Mouse (Mus musculus): ENCODE measurements at regions not wholly inside any gene's neighbourhood (a gene's known extent, or its start where the extent isn't known, plus 50 kb on each side); places are given as distances from the start of the nearest gene placed in this dataset.

- no peak for DNase-seq
These were observed 69.8 kb downstream of the Gm21750 start for GRCm38 (mm10) chr14:73730796-73731195.

- no peak for DNase-seq
These were observed 71.1 kb downstream of the Gm21750 start for GRCm38 (mm10) chr14:73732161-73732560.

DNA sequence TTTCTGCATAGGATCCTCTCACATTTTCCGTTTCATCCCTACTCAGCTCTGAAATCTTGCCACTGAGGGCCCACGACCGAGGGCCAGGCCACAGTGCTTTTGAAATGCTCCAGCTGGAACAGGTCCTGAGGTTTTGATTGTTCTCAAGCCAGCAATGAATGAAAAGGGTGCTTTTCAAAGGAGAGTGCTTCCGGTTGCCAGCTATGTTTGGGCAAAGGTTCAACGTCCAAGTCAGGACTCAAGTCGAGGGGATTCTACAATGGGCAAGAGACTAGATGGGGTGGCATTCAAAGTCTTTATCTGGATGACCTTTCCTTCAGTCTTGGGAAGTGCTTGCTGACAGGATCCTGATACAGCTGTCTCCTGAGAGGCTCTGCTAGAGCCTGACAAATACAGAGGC lies 89.8 kb downstream of the Gm21750 start:
- DNase-seq: no peak

GRCm38 (mm10) chr14:73759986-73760385 lies 99.0 kb downstream of the Gm21750 start:
- DNase-seq: no peak

DNA sequence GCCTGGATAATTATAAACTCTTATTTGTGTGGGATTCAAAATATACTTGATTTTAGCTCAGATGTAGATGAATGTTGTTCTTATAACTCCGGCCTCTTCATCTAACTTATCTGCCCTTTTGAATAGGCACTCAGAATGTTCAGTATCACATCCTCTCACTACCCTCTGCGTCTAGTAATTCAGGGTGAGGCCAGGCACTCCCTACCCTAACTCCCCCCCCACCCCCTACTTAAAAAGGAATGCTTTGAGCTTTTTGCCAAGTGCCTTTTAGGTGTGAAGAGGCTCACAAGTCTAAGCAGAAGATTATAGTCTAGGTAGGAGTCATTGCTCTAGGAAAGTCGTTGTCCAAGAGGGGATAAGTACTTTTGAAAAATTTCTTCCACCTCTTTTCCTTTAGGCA lies 111.9 kb downstream of the Gm21750 start:
- no peak for DNase-seq

- no peak for DNase-seq
These were observed 112.8 kb downstream of the Gm21750 start for GRCm38 (mm10) chr14:73773810-73774209.

- peak; percentile 16 to 41 for DNase-seq
These were observed 115.0 kb downstream of the Gm21750 start for GRCm38 (mm10) chr14:73776066-73776465.

DNA sequence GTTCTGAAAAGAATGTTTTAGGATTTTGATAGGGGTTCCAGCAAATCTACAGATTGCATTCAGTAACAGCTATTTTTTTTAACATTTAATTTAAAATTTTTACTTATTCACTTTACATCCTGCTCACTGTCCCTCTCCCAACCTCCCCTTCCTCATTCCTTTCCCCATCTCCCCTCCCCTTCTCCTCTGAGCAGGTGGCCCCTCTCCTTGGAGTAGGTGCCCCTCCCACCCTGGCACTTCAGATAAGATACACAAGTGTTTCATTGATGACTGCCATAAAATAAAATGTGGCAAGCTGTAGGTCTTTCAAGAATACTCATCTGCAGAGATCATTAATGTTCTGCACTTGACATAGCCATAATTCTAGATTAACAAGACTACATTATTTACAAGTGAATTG lies 146.1 kb downstream of the Gm21750 start:
- DNase-seq: no peak

- no peak for DNase-seq
These were observed 177.9 kb downstream of the Gm21750 start for GRCm38 (mm10) chr14:73838890-73839289.

- no peak for DNase-seq
These were observed 200.8 kb downstream of the Gm21750 start for GRCm38 (mm10) chr14:73861782-73862181.

DNA sequence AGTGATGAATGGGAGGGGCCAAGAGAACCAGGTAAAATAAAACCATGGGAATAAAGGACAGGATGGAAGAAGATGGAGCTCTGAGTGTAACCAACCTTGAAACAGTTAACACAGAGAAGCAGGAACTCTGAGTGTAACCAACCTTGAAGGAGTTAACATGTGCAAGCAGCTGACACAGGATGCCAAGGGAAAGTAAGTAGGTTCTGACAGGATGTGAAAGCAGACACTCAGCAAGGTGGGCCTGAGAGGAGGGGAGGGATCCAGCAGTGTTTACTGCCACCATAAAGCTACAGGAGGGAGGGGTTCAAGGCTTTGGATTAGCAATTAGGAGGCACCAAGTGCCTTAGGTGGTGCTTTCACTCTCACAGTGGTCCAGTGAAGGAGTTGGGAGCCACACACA lies 213.3 kb downstream of the Gm21750 start:
- no peak for DNase-seq

DNA sequence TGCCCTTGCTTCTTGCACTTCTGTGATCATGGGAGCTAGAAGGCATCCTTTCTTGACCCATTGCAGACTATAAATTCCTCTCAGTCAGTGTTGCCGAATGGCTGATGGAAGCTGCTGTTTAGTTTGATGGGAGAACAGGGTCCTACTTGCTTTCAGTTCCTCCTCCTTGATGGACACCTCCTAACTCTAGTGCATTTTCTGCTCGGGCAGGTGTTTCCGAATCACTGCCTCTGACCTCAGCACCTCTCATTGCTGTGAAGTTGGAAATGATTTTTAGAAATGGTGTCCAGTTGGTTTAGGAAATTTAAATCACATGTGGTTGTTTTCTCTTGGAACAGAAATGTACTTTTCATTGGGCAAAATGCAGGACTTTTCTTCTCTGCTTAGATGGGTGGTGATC lies 214.9 kb downstream of the Gm21750 start:
- DNase-seq: no peak

- no peak for DNase-seq
These were observed 217.2 kb downstream of the Gm21750 start for GRCm38 (mm10) chr14:73878267-73878666.

- DNase-seq: no peak
These were observed 217.9 kb downstream of the Gm21750 start for GRCm38 (mm10) chr14:73878866-73879419.

DNA sequence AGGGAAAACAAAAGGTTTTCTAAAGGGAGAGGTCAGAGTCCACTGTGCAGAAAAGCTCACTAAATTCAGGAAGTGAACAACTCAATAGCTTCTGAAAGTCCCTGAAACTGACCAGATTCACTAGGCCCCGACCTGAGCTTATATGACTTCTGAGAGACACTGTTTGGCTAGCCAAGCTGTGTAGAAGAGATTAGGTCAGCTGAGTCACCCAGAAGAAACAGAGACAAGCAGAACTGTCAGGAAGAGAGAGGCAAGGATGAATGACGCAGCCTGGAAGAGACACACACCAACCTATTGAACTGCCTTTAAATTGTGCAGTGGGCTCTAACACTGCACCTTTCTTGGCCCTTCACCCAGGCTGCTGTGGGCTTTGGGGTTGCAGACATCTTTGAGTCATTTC lies 230.4 kb downstream of the Gm21750 start:
- no peak for DNase-seq

DNA sequence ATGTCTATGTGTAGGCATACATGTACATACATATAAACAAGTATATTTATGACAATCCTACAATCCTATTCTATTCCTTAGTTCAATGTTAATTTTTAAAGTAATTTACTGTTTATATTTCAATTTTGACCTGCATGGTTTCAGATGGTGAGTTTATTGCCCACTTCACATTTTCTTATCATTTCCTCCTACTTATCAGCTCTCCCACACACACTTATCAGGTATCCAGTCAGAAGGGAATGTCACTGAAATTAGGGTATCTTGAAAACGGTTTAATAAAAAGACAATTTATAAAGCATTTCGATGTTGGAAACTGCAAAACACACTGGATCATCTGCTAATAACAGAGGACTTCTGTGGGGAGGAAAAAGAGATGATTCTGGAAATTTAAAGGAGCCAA lies 233.8 kb downstream of the Gm21750 start:
- DNase-seq: no peak

DNA sequence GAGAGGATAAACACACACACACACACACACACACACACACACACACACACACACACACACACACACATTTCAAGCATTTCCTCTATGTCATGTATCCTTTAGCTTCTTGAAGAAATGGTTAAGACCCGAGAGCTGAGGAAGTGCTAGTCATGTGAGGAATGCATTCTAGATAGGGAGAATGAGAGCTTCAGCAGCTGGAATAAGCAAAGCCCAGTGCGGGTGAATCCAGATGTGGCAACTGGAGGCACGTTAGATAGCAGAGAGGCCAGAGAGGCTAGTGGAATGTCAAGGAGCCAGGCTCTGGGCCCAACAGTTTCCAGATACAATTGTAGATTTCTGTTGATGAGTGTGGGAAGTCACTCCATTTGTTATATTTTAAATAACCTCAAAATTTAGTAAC lies 234.2 kb downstream of the Gm21750 start:
- no peak for DNase-seq

DNA sequence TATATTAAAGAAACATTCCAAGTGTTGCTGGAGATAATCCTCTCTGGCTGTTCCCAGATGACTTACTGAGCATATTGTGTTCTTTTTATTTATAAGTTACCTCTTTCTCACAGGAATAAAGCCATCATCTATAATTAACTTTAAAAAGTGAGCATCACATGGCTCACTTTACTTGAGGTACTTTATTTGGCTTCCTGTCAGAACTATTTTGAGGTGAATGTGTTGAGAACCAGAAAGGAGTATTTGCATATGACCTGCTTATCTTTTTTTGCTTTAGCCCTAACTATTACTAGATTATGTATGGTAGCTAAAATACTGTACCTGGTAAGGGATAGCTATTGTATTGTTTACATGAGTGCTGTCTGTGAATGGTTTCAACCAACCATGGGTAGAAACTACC lies 238.1 kb downstream of the Gm21750 start:
- DNase-seq: no peak

DNA sequence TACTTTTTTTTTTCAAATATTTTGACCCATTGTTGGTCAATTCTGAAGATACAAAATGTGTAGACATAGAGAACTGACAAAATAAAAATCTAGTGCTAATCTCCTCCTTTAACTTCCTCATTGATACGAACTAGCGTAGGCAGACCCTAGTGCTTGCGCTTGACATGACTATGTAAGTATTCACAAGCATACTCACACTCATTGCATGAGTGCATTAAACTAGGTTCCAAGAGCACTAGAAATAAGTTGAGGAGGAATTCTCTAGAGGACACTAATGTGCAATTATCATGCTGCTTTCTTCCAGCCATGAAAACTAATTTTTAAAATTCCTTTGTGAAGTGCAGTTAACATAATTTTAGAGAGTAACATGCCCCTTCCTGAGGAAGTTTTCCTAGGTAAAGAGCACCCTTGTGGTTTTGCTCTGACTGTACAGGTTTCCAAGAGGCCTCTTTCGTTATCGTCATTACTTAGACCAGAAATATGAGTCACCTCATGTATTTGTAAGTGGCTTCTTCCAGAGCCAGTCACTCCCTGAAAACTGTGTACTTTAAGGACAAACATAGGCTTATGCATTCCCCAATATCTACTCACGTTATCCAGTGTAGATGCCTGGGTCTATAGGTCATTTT lies 241.2 kb downstream of the Gm21750 start:
- no peak for DNase-seq

GRCm38 (mm10) chr14:73913756-73914448 lies 252.9 kb downstream of the Gm21750 start:
- DNase-seq: no peak

DNA sequence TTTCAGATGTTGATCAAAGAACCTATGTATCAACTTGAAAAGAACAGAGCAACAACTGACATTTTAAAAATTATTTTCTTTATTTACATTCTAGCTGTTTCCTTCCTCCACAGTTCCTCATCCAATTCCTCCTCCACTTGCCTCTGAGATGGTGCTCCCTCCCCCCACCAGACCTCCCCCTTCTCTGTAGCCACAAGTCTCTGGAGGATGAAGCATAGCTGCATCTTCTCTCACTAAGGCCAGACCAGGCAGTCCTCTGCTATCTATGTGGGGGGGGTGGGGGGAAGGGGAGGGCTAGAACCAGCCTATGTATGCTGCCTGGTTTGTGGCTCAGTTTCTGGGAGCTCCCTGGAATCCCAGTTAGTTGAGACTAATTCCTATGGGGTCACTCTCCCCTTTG lies 255.0 kb downstream of the Gm21750 start:
- no peak for DNase-seq

- no peak for DNase-seq
These were observed 270.1 kb downstream of the Gm21750 start for GRCm38 (mm10) chr14:73931095-73931494.

DNA sequence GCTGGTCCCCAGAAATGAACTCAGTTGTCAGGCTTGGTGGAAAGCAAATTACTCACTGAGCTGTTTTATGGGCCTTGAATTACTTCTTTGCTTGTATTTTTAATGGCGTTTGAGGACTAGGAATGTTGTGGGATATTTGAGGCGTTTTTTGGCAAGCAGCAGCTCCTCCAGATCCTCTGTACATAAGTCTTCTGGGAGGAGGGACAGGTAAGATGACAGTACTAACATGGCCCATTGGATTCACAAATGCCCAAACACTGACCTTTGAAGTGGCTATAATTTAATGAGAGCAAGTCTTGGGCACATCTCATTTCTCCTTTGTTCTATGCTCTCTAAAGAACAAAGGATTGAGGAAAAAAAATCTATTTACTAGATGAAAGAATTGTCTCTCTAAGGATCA lies 286.3 kb downstream of the Gm21750 start:
- no peak for DNase-seq

DNA sequence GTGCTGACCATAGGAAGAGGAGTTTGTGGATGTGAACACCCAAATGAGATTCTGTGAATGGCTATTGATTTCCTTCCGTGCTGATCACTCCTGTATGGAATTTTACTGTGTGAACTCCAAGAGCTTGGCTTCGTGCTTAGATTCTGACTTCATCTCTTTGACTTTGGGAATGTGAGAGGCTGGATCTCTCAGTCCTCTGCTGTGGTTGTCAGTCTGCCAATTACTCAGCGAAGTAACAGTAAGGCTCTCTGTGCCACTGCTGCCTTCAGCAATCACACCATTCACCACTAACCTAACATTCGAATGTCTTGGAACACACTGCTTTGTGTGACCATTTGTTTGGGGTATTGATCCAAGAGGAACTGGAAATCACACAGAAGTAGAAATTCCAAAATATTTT lies 291.5 kb downstream of the Gm21750 start:
- DNase-seq: no peak

- no peak for DNase-seq
These were observed 317.7 kb downstream of the Gm21750 start for GRCm38 (mm10) chr14:73978694-73979093.

All from cerebellum, postnatal 36 days (tissue).